Mouse (Mus musculus) A20 (cell line): ENCODE data around the gene Gm3005.
"Not testable (repeated sequence)": the region's sequence is repeated elsewhere in the genome, so short reads cannot be mapped to it uniquely, and the experiment has no call there.

Experiments used
- DNase-seq: peaks from one replicate; pipeline ENCODE4 v3.0.0-alpha.2; 2011; ENCODE audit warnings: low read depth, low spot score

Gene Gm3005

DNA sequence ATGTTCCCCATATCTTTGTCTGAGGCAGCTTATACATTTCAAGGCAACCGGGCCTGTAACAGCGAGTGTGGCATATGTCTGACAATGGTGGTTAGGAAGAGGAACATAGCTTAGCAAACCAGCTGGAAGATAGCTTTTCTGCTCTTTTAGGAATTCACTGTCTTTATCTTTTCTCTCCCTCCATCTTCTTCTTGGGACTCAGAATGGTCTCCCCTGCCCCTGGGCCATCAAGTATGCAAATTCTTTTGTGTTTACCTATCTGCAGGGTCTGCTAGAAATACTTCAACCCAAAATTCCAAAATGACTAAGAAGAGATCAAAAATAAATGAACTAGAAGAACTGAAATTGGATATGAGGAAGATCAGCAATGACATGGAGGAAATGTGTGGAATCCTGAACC, at the start of gene Gm3005:
Gene Gm3005 (plus strand): TSS at position 301 of the 400 bp plus-strand sequence.
- not testable (repeated sequence) for DNase-seq

- DNase-seq = not testable (repeated sequence)
Observed at GRCm38 (mm10) chr14:3394793-3395192, 33.1 kb upstream of the Gm3005 start, which contains the start of gene Gm10413. Gm10413 (plus strand) TSS chr14:3395093.

- not testable (repeated sequence) for DNase-seq
Observed at GRCm38 (mm10) chr14:3412314-3412713, 15.6 kb upstream of the Gm3005 start, which contains the start of gene Gm10409. Gm10409 (plus strand) TSS chr14:3412614.

- DNase-seq = not testable (repeated sequence)
Observed at GRCm38 (mm10) chr14:3449079-3449478, 21.2 kb downstream of the Gm3005 start, which contains the start of gene Gm10408. Gm10408 (plus strand) TSS chr14:3449379.

- not testable (repeated sequence) for DNase-seq
Observed at GRCm38 (mm10) chr14:3634212-3634611, 206.3 kb downstream of the Gm3005 start, which contains the start of gene Gm3012. Gm3012 (plus strand) TSS chr14:3634512.
